Mouse (Mus musculus) left cerebral cortex, postnatal 14 days (tissue): ENCODE measurements around the gene Mlip. TPM values are rescaled to one million over a fixed set of nuclear protein-coding genes. Genes with fewer than 3 reads are reported as not detected.
"Not testable (repeated sequence)": the region's sequence is repeated elsewhere in the genome, so short reads cannot be mapped to it uniquely, and the experiment has no call there.

Source experiments
- DNase-seq, 2 experiments: peaks; one replicate each; pipeline ENCODE4 v3.0.0; 2021 to 2022; ENCODE audit warnings: low spot score in 2 of 2, mixed read lengths in 1 of 2
- intact Hi-C: fragments of 180-260 bp; cut with DNase I; formaldehyde crosslinking; loops from one replicate; pipeline ENCODE4 v1.15.1; 2025
- total RNA-seq, 2 experiments: library from RNA; stranded (reverse); gene quantifications; 2 replicates each; pipeline ENCODE4 v1.2.3; 2021

The Mlip gene
- total RNA-seq, 2 experiments from 2014 or later, result 81.2 to 93.9 TPM

GRCm38 (mm10) chr9:77259052-77259451, 93.7 kb downstream of the Mlip start:
- no peak for DNase-seq
- intact Hi-C loops, result no loop called here

GRCm38 (mm10) chr9:77258265-77258664, 94.5 kb downstream of the Mlip start:
- DNase-seq, result no peak
- intact Hi-C loops, result no loop called here

- DNase-seq, result peak; percentile 22 to 27
- intact Hi-C loops, result no loop called here
Measured at GRCm38 (mm10) chr9:77254514-77254913, 98.3 kb downstream of the Mlip start.

DNA sequence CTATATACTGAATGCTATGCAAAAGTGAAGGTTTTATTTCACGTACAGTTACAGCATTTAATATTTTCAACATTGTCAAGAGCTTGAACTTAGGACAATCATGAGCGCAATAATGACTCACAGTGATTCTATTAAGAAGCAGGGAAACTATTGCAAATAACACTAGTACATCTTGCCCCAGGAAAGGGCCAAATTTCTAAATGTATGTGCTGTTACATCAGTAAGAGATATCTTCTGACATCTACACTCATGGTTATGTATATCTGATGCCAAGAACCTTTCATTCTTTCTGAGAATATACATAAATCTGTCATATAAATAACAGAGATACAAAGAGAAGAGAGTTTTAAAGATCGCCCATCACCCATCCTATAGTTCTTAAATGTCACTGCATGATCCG, 100.0 kb downstream of the Mlip start:
- intact Hi-C loops, result no loop called here
- DNase-seq, result no peak

DNA sequence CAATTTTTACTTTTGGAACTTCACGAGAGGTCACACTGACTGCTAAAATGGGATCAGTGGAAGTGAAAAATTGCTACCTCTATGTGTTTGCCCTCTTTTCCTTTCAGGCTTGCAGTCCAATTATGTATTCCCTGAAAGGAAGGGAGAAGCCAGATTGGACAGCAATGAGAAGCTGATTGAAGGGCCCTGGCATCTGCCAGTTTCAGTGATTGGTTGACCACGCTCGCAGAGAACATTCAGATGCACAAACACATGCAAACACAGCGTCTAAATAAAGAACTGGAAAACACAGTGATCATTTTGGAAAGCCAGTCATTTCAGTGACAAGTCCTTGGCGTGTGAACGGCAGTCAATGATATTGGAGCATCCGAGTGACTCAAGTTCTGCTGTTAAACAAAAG, 100.6 kb downstream of the Mlip start:
- intact Hi-C loops, result no loop called here
- DNase-seq, result peak; percentile 54 to 77

GRCm38 (mm10) chr9:77251511-77252112, 101.2 kb downstream of the Mlip start:
- peak; percentile 33 to 51 for DNase-seq
- intact Hi-C loops, result no loop called here

DNA sequence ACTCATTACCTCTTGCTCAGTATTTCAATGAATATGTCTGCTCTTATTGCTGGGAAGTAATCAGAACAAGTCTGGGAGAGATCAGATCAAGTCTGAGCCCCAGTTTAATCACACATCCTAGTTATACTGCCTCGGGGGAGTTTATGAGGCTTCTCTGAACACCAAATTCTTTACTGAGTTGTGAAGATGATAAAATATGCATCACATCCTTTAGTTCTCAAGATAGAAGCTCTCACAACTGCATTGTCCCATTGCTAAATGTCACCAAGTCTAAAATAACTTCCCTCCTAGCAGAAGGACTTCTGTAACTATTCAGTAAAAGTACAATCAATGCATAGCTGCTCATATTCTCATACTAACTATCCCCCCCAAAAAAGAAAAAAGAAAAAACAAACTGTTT, 154.5 kb downstream of the Mlip start:
- intact Hi-C loops, result no loop called here

GRCm38 (mm10) chr9:77179486-77179885, 173.3 kb downstream of the Mlip start:
- DNase-seq, result no peak
- intact Hi-C loops, result no loop called here

More for the DNA sequence above, 154.5 kb downstream of the Mlip start:
- DNase-seq, result no peak

DNA sequence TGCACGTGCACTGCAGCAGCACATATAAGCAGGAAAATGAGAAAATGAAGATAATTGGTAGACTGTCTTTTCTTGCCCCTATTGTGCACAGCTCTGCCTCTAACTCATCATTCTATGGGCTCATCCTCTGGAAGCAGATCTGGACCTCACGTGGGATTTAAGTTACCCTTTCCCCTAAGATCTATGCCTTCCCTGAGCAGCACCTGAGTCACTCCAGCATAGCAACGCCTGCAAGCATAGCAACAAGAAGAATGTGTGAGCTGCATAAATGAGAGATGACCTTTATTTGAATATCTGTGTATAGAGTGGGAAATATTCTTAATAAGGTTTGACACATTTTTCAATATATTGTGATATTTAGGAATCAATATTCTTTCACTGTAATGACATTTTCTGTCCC, 176.9 kb downstream of the Mlip start:
- intact Hi-C loops, result no loop called here
- no peak for DNase-seq

- DNase-seq, result no peak
Measured at GRCm38 (mm10) chr9:77172044-77172443, 180.7 kb downstream of the Mlip start.

DNA sequence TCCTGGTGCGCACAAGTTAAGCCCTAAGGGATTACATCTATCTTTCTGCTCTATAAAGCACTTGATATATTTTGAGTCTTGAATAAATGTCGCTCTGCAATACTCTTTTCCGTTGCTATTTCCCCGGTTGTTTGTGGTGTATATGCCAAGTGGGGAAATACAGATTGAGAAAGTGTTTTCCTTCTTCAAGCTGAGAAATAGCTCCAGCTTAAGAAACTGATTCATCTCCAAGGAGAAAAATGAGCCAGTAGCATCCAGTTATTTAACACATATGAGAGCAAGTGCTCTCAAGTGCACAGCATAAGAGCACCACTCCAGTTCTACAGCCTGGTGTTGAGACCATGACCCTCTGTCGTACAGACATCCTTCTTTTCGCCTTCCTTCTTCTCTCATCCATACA, 186.9 kb downstream of the Mlip start:
- DNase-seq, result peak in 1 of 2 experiments; percentile 18
- intact Hi-C loops, result no loop called here

More at GRCm38 (mm10) chr9:77172044-77172443, 180.7 kb downstream of the Mlip start:
- intact Hi-C loops, result no loop called here

GRCm38 (mm10) chr9:77161764-77162163, 191.0 kb downstream of the Mlip start:
- no peak for DNase-seq
- intact Hi-C loops, result no loop called here

- no peak for DNase-seq
- intact Hi-C loops, result no loop called here
Measured at GRCm38 (mm10) chr9:77160277-77160926, 192.4 kb downstream of the Mlip start.

GRCm38 (mm10) chr9:77148518-77149257, 204.1 kb downstream of the Mlip start:
- intact Hi-C loops, result no loop called here

GRCm38 (mm10) chr9:77119735-77120134, 233.0 kb downstream of the Mlip start:
- DNase-seq, result no peak
- intact Hi-C loops, result no loop called here

More at GRCm38 (mm10) chr9:77148518-77149257, 204.1 kb downstream of the Mlip start:
- DNase-seq, result peak in 1 of 2 experiments; percentile 5

GRCm38 (mm10) chr9:77096886-77097285, 255.9 kb downstream of the Mlip start:
- intact Hi-C loops, result no loop called here

GRCm38 (mm10) chr9:77083221-77083620, 269.5 kb downstream of the Mlip start:
- intact Hi-C loops, DNase-seq: not testable (repeated sequence)

More at GRCm38 (mm10) chr9:77096886-77097285, 255.9 kb downstream of the Mlip start:
- no peak for DNase-seq

GRCm38 (mm10) chr9:77071676-77072075, 281.1 kb downstream of the Mlip start:
- intact Hi-C loops, result no loop called here
- no peak for DNase-seq

GRCm38 (mm10) chr9:77056611-77057010, 296.2 kb downstream of the Mlip start:
- intact Hi-C loops, result no loop called here
- DNase-seq, result no peak

DNA sequence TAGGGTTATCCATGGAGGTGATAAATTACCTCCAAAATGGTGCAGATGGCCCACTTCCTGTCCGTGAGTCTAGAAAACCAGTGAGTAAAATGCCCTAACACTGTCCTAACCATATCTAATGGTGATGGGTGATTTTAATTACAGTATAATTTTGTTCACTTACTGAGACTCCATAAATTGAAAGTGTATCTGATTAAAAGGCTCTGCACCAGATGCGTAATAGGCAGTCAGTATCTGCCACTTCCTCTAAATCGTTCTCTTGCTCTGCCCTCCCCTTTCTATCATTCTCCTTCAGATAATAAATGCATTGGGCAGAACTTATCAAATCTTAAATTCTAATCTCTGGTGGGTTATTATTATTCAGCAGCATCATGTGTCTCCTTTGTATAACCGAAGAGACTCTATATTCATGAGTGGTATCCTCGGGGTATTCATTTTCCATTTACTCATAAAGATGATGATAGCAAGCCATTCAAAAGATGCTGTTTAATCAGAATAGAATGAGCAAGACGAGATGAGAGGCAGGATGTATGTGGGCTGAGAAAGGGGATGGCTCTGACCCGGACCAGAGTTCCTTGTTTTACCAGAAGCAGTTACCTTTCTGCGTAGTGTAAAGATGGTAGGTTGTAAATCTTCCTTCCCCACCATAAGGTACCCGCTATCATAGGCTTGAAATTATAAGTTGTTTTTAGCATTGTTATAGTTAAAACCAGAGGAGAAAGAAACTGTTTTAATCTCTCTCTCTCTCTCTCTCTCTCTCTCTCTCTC, 298.2 kb downstream of the Mlip start:
- intact Hi-C loops, result no loop called here
- no peak for DNase-seq
